Mouse (Mus musculus) kidney, adult 2 months (tissue): ENCODE data around the gene Cobl. TPM values are rescaled to one million over a fixed set of nuclear protein-coding genes. Genes with fewer than 3 reads are reported as not detected.
A peak's percentile ranks its signal among the peaks of the same experiment; 100 is the strongest.

Experiments
- DNase-seq: peaks from one replicate; pipeline ENCODE4 v3.0.0; 2021
- H3K27ac ChIP-seq: fragments of 200-500 bp; 2 replicates; pipeline ENCODE4 v1.5.1; 2012; ENCODE audit warnings: low read depth, low read length, control low read depth, inconsistent platforms; ENCODE audit not compliant: insufficient read depth
- H3K27me3 ChIP-seq: fragments of 200-500 bp; replicated peaks from 2 replicates; pipeline ENCODE4 v1.6.1; 2012; ENCODE audit warnings: mild to moderate bottlenecking, moderate library complexity, low read length, inconsistent platforms; ENCODE audit not compliant: control insufficient read depth, insufficient read depth
- H3K36me3 ChIP-seq: fragments of 200-500 bp; 2 replicates; pipeline ENCODE4 v1.6.1; 2012; ENCODE audit warnings: mild to moderate bottlenecking, moderate library complexity, low read length, inconsistent platforms; ENCODE audit not compliant: control insufficient read depth, insufficient read depth
- H3K4me1 ChIP-seq: fragments of 200-500 bp; 2 replicates; pipeline ENCODE4 v1.6.1; 2011; ENCODE audit warnings: low read length; ENCODE audit not compliant: control insufficient read depth, insufficient read depth
- H3K4me3 ChIP-seq: fragments of 200-500 bp; 2 replicates; pipeline ENCODE4 v1.5.1; 2011; ENCODE audit warnings: mild to moderate bottlenecking, low read depth, low read length, control low read depth; ENCODE audit not compliant: insufficient read depth
- CTCF ChIP-seq: fragments of 200-500 bp; conservative IDR thresholded peaks from 2 replicates; pipeline ENCODE4 v1.5.1; 2011; ENCODE audit warnings: low read depth, mild to moderate bottlenecking, control low read depth, low read length, moderate library complexity, mixed read lengths; ENCODE audit not compliant: insufficient read depth, insufficient read length
- POLR2A ChIP-seq: fragments of 200-500 bp; IDR thresholded peaks from one replicate; pipeline ENCODE4 v1.6.1; 2011; ENCODE audit warnings: low read depth, low read length, control low read depth
- WGBS: fragments of 180-500 bp; shearing (Covaris S2); methylation state at CpG from one replicate; pipeline ENCODE4 v1.1.7; 2018; 5-methylcytosine and 5-hydroxymethylcytosine counted together
- polyA plus RNA-seq: library from polyadenylated mRNA; depleted of rRNA; stranded (reverse); fragments of >200 nt; gene quantifications from 2 replicates; pipeline ENCODE4 v1.2.3, GENCODE M21; 2012

The Cobl gene
- polyA plus RNA-seq, 1 experiment = 18.0 TPM

GRCm38 (mm10) chr11:12290911-12291653 is 173.7 kb downstream of the Cobl start:
- Histone ChIP-seq H3K4me3 (no peak overlapping the region), H3K27ac (no peak overlapping the region), H3K36me3 (no peaks in the 10 kb centered on the region), H3K4me1 (no peaks in the 10 kb centered on the region), H3K27me3 (no peaks in the 10 kb centered on the region)
- DNase-seq = peak; percentile 70
- TF ChIP-seq POLR2A = no peak
- peak; percentile 24; the same call in 1 of the 2 replicates for TF ChIP-seq CTCF
- WGBS = 45% methylated on average over 7 of the region's 7 CpGs

- Histone ChIP-seq H3K27ac (no peak overlapping the region), H3K4me1 (no peaks in the 10 kb centered on the region), H3K4me3 (no peak overlapping the region), H3K36me3 (no peaks in the 10 kb centered on the region), H3K27me3 (no peaks in the 10 kb centered on the region)
- 88% methylated on average over 4 of the region's 4 CpGs for WGBS
- TF ChIP-seq CTCF (no peak), POLR2A (no peak)
- no peak for DNase-seq
Observed at GRCm38 (mm10) chr11:12285319-12286021, 179.3 kb downstream of the Cobl start.

- H3K4me1 ChIP-seq = no peaks in the 10 kb centered on the region
- WGBS = 44% methylated on average over 7 of the region's 7 CpGs
- no peak overlapping the region for H3K4me3 ChIP-seq
- H3K36me3 ChIP-seq = no peaks in the 10 kb centered on the region
- no peaks in the 10 kb centered on the region for H3K27me3 ChIP-seq
- DNase-seq = peak; percentile 60
- TF ChIP-seq POLR2A (no peak), CTCF (no peak)
- H3K27ac ChIP-seq = 0 out of 2 replicates have a peak overlapping the region, but pooled peaks have one; percentile 52
Observed at GRCm38 (mm10) chr11:12280711-12281110, 184.0 kb downstream of the Cobl start.

GRCm38 (mm10) chr11:12274276-12274675 is 190.5 kb downstream of the Cobl start:
- Histone ChIP-seq H3K4me3 (no peak overlapping the region), H3K4me1 (no peaks in the 10 kb centered on the region), H3K27ac (no peak overlapping the region), H3K27me3 (no peaks in the 10 kb centered on the region), H3K36me3 (no peaks in the 10 kb centered on the region)
- WGBS = 81% methylated on average over 2 of the region's 2 CpGs
- TF ChIP-seq CTCF = no peak
- DNase-seq = no peak

GRCm38 (mm10) chr11:12273726-12274125 is 191.0 kb downstream of the Cobl start:
- TF ChIP-seq POLR2A = no peak
- TF ChIP-seq CTCF = no peak
- H3K36me3 ChIP-seq = no peaks in the 10 kb centered on the region
- H3K4me1 ChIP-seq = no peaks in the 10 kb centered on the region
- no peaks in the 10 kb centered on the region for H3K27me3 ChIP-seq
- DNase-seq = no peak
- no peak overlapping the region for H3K4me3 ChIP-seq
- no peak overlapping the region for H3K27ac ChIP-seq
- 95% methylated on average over 6 of the region's 6 CpGs for WGBS

GRCm38 (mm10) chr11:12258411-12258810 is 206.3 kb downstream of the Cobl start:
- no peaks in the 10 kb centered on the region for H3K27me3 ChIP-seq
- no peak overlapping the region for H3K4me3 ChIP-seq
- DNase-seq = no peak
- TF ChIP-seq POLR2A (no peak), CTCF (no peak)
- H3K4me1 ChIP-seq = no peaks in the 10 kb centered on the region
- H3K27ac ChIP-seq = no peak overlapping the region
- no peaks in the 10 kb centered on the region for H3K36me3 ChIP-seq
- WGBS = 59% methylated on average over 2 of the region's 2 CpGs
